Mouse (Mus musculus) neural tube, embryonic 15.5 days (tissue): ENCODE measurements around the gene Mfrp. TPM values are rescaled to one million over a fixed set of nuclear protein-coding genes. Genes with fewer than 3 reads are reported as not detected.

ENCODE experiments used
- ATAC-seq: fragments of 200-750 bp; cut with Nextera tagmentation; 2 replicates; pipeline ENCODE4 v1.8.0; 2017; ENCODE audit warnings: mild to moderate bottlenecking, moderate TSS enrichment, moderate library complexity; ENCODE audit not compliant: low FRiP score
- H3K27ac ChIP-seq: fragments of 300-500 bp; sonication (generic); replicated peaks from 2 replicates; pipeline ENCODE4 v1.5.1; 2015; ENCODE audit warnings: mild to moderate bottlenecking, inconsistent platforms
- H3K27me3 ChIP-seq: fragments of 300-500 bp; sonication (generic); replicated peaks from 2 replicates; pipeline ENCODE4 v1.6.1; 2015; ENCODE audit warnings: inconsistent platforms
- H3K36me3 ChIP-seq: fragments of 300-500 bp; sonication (generic); 2 replicates; pipeline ENCODE4 v1.6.1; 2015; ENCODE audit warnings: inconsistent platforms
- H3K4me1 ChIP-seq: fragments of 300-500 bp; sonication (generic); 2 replicates; pipeline ENCODE4 v1.6.1; 2015; ENCODE audit warnings: inconsistent platforms
- H3K4me2 ChIP-seq: fragments of 300-500 bp; sonication (generic); 2 replicates; pipeline ENCODE4 v1.6.1; 2015; ENCODE audit warnings: inconsistent platforms, mild to moderate bottlenecking, moderate library complexity
- H3K4me3 ChIP-seq: fragments of 300-500 bp; sonication (generic); replicated peaks from 2 replicates; pipeline ENCODE4 v1.5.1; 2015; ENCODE audit warnings: mild to moderate bottlenecking, inconsistent platforms
- H3K9ac ChIP-seq: fragments of 300-500 bp; sonication (generic); replicated peaks from 2 replicates; pipeline ENCODE4 v1.6.1; 2015; ENCODE audit warnings: mild to moderate bottlenecking, inconsistent platforms
- H3K9me3 ChIP-seq: fragments of 300-500 bp; sonication (generic); replicated peaks from 2 replicates; pipeline ENCODE4 v1.6.1; 2016; ENCODE audit warnings: inconsistent platforms
- WGBS: fragments of 180-500 bp; shearing (Covaris S2); methylation state at CpG from one replicate; pipeline ENCODE4 v1.1.7; 2015; ENCODE audit warnings: mixed read lengths; 5-methylcytosine and 5-hydroxymethylcytosine counted together
- polyA plus RNA-seq: library from polyadenylated mRNA; unstranded; fragments of >200 nt; fragmentation: Nextera tagmentation; extraction: Ambion mirVana; gene quantifications from 2 replicates; pipeline ENCODE4 v1.2.1, GENCODE M21; 2015

The Mfrp gene
- polyA plus RNA-seq, 1 experiment from 2014 or later = 0.28 TPM

DNA sequence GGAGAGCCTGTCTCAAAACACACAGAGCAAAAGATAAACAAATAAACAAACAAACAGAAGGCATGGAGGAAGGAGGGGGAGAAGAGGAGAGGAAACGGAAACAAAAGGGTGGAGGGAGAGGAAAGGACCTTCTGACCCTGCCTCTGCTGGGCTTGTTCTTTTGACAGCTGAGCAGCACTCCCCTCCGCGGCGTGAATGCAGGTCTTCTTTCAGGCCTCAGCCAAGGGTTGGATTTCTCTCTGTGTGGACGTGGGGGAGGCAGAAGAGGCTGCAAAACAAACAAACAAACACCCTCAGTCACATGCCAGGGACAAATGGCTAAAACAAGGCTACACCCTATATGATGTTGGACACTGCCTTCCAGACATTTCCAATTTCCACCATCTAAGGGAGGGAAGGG, 23.5 kb downstream of the Mfrp start:
- Histone ChIP-seq H3K9me3 (no peaks in the 10 kb centered on the region), H3K4me2 (no peak overlapping the region), H3K9ac (0 out of 2 replicates have a peak overlapping the region, but pooled peaks have one; percentile 3), H3K4me1 (peaks cover 18% of the 10 kb centered on the region), H3K36me3 (no peaks in the 10 kb centered on the region), H3K27ac (no peak overlapping the region), H3K4me3 (no peak overlapping the region), H3K27me3 (no peaks in the 10 kb centered on the region)
- ATAC-seq = no peak
- 60% methylated on average over 5 of the region's 5 CpGs for WGBS

DNA sequence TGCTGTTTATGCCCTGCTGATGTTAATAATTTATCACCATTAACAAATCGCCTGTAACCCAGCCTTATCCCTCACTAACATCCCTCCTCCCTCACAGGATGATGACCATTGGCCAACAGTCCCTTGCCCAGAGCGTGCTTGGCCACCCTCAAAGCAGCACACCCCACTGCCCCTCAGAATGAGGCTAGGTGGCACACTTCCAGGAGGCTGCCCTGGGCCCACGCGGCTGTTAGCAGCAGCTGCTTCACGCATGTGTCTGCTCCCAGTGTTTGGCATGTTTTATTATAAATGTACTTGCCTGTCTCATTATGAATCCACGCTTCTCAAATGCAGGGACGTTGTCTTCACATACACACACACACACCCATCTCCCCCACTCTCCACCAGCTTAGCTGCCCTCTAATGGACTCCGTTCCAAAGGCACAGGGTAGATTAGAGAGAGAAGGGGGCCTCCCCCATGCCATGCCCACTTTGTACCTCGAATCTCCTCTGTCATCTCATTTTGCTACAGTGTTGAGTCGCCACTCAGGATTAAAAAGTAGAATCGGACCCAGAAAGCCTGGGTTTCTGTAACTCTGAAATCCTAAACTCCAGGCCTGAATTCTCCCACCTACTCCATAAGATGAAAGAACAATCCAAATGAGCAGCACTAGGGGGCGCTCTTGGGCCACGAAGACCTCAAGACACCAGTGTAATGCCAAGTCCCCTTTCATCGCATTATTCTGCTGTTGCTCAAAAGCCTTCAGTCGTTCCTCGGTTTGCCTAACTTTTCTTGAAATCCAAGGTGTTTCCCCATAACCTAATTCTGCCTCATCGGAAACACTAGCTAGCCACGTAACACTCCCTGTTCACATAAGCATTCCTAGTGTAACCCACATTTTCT, 24.3 kb downstream of the Mfrp start:
- no peaks in the 10 kb centered on the region for H3K36me3 ChIP-seq
- H3K4me3 ChIP-seq = no peak overlapping the region; the same call in 1 of the 2 replicates
- H3K27me3 ChIP-seq = peaks cover 5% of the 10 kb centered on the region
- H3K9me3 ChIP-seq = no peaks in the 10 kb centered on the region
- H3K4me2 ChIP-seq = peak overlapping the region; percentile 29
- no peak overlapping the region for H3K9ac ChIP-seq
- peak; percentile 72; the same call in 1 of the 2 replicates for ATAC-seq
- H3K4me1 ChIP-seq = peaks cover 25% of the 10 kb centered on the region
- 26% methylated on average over 18 of the region's 18 CpGs for WGBS
- H3K27ac ChIP-seq = peak overlapping the region; percentile 38

DNA sequence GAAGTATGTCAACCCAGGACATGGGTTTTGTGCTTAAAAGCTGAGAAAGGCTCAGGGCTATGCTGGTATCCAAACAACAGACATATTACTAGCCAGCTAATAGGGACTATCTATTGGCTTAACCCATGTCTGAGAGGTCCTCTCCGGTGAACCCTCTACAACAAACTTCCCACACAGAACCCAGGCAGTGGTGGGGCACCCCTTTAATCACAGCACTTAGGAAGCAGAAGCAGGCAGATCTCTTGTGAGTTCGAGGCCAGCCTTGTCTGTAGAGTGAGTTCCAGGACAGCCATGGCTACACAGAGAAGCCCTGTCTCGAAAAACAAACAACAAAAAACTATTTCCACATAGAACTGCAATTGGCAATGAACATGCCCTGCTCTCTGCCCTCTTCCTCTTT, 25.2 kb downstream of the Mfrp start:
- Histone ChIP-seq H3K27me3 (peaks cover 15% of the 10 kb centered on the region), H3K4me2 (no peak overlapping the region), H3K9ac (no peak overlapping the region), H3K4me1 (peaks cover 29% of the 10 kb centered on the region), H3K36me3 (no peaks in the 10 kb centered on the region), H3K27ac (peak overlapping the region; percentile 38; the same call in 1 of the 2 replicates), H3K4me3 (no peak overlapping the region), H3K9me3 (no peaks in the 10 kb centered on the region)
- WGBS = 94% methylated on average over 3 of the region's 3 CpGs
- ATAC-seq = no peak

DNA sequence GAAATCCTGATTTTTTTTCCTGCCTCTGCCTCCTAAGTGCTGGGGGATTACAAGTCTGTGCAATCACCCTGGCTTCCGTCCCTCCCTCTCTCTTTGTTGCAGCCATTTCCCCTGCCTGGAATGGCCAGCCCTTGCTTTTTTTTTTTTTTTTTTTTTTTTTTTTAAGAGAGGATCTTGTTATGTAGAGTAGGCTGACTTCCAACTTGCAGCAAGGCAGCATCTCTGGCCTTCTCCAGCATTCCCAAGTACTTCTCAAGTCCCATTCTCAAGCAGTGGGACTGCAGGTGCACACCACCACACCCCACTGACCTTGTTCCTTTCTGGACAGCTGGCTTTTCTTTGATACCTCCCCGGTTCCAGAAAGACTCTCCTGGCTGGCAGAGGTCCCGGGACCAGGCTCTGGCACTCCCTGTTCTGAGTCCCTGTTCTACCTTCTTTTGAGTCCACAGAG, 25.8 kb downstream of the Mfrp start:
- Histone ChIP-seq H3K4me2 (no peak overlapping the region), H3K36me3 (no peaks in the 10 kb centered on the region), H3K9me3 (no peaks in the 10 kb centered on the region), H3K9ac (no peak overlapping the region), H3K4me3 (no peak overlapping the region), H3K27me3 (peaks cover 21% of the 10 kb centered on the region), H3K27ac (no peak overlapping the region), H3K4me1 (peaks cover 29% of the 10 kb centered on the region)
- no peak for ATAC-seq
- 53% methylated on average over 3 of the region's 3 CpGs for WGBS

DNA sequence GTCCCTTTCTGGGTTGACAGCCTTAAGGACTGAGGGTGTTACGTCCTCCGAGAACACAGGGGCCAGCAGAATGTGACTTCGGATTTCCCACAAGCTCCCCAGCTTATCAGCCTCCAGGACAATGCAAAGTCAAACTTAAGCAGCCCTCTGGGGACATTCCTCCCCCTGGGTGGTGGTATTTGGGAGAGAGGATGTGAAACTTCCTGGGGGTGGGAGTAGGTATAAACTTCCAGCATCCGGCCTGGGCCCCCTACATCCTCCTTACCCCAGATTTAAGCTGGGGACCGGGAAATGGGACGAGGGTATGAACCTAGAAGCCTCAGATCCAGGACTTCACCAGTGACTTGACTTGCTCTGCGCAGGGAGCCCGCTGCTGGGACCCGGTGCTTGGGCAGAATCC, 28.1 kb downstream of the Mfrp start:
- Histone ChIP-seq H3K4me1 (peaks cover 43% of the 10 kb centered on the region), H3K27ac (peak overlapping the region; percentile 69; the same call in 1 of the 2 replicates), H3K27me3 (peaks cover 42% of the 10 kb centered on the region), H3K4me2 (peak overlapping the region; percentile 57), H3K9me3 (no peaks in the 10 kb centered on the region), H3K9ac (peak overlapping the region; percentile 37), H3K4me3 (peak overlapping the region; percentile 29), H3K36me3 (no peaks in the 10 kb centered on the region)
- ATAC-seq = no peak
- WGBS = 9% methylated on average over 9 of the region's 9 CpGs

DNA sequence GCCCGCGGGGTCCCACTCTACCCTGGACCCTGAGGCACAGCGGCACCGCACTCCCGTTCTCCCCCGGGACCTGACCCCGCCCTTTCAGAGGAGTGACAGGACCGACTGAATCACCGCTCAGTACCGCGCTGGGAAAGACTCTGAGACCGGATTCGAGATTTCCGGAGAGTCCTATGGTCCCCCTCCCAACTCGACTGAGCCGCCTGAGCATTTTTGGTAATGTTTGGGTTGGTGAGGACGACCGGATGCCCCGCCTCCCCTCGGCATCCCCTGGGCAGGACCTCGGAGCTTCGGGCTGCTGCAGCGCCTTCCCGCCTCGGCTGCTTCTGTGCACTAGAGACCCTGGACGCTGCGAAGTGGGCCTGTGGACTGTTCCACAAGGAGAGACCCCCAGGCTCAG, 28.5 kb downstream of the Mfrp start:
- no peak for ATAC-seq
- Histone ChIP-seq H3K9me3 (no peaks in the 10 kb centered on the region), H3K4me1 (peaks cover 47% of the 10 kb centered on the region), H3K36me3 (no peaks in the 10 kb centered on the region), H3K9ac (peak overlapping the region; percentile 37), H3K4me2 (peak overlapping the region; percentile 57), H3K4me3 (peak overlapping the region; percentile 29), H3K27ac (peak overlapping the region; percentile 69), H3K27me3 (peaks cover 46% of the 10 kb centered on the region)
- under 1% methylated on average over 27 of the region's 27 CpGs for WGBS

DNA sequence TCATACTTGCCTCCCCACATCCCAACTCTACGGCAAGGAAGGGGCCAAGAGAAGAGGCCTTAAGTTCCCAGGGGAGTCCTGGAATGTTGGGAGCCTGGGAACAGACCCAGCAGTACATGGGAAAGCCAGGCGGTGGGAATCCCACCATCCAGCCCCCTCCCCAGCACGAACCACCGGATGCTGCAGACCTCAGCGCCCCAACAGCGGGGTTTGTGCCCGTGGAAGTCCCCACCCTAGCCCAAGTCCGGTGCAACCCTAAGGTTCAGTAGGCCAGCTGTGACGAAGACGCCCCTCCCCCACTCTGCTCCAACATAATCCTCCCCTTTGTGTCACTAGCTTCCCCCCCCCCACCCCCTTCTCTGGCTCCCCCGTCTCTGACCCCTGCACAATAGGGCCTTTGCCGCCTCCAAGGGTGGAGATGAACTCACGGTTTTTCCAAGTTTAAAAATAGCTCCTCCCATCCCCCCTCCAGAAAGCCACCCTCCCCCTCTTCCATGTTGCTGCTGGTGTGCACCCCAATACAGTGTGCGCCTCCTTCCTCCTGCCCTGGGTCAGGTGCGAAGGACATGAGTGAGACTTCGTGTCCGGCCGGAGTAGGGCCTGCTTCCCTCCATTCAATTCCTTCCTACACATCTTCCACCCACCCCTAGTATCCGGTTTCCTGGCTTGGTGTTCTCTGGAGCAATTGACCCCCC, 29.2 kb downstream of the Mfrp start:
- Histone ChIP-seq H3K27ac (peak overlapping the region; percentile 65), H3K9ac (peak overlapping the region; percentile 37; the same call in 1 of the 2 replicates), H3K27me3 (peaks cover 53% of the 10 kb centered on the region), H3K4me2 (peak overlapping the region; percentile 57), H3K4me1 (peaks cover 50% of the 10 kb centered on the region), H3K9me3 (no peaks in the 10 kb centered on the region), H3K36me3 (no peaks in the 10 kb centered on the region), H3K4me3 (no peak overlapping the region; the same call in 1 of the 2 replicates)
- WGBS = 16% methylated on average over 19 of the region's 19 CpGs
- no peak for ATAC-seq

DNA sequence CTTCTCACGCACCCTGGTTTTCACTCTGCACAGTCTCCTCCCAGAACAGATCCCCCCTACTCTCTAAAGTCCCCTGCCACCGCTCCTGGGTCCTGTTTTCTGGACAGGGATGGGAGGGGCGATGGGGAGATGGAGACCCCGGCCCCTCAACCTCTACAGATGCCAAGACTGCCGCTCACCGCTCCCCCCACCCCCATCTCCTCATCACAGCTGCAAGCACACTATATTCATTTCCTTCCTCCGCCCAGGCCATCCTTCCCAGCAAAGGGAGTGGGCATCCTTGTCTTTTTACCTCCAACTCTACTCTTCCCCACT, 29.7 kb downstream of the Mfrp start:
- H3K36me3 ChIP-seq = no peaks in the 10 kb centered on the region
- 49% methylated on average over 7 of the region's 7 CpGs for WGBS
- no peaks in the 10 kb centered on the region for H3K9me3 ChIP-seq
- peaks cover 50% of the 10 kb centered on the region for H3K4me1 ChIP-seq
- H3K27me3 ChIP-seq = peaks cover 58% of the 10 kb centered on the region
- no peak overlapping the region for H3K9ac ChIP-seq
- no peak overlapping the region for H3K4me3 ChIP-seq
- no peak for ATAC-seq
- H3K4me2 ChIP-seq = no peak overlapping the region; the same call in 1 of the 2 replicates
- peak overlapping the region; percentile 65 for H3K27ac ChIP-seq

DNA sequence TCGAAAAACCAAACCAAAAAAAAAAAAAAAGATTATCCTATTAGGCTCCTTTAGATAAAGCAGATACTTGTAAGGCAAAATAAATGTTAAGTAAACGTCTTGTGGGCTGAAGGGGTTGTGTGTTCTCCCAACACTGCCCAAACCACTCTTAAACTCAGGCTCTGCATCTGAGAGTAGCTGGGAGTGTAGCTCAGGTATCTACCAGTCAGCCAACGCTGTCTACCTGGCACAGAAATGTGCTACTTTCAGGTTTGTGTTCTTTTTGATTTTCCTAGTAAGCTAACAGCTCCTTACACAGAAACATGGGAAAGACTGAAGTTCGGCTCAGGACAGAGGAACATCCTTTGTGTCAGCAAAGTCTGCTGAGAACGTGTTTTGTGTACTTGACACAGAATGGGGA, 30.7 kb downstream of the Mfrp start:
- H3K27me3 ChIP-seq = peaks cover 64% of the 10 kb centered on the region
- H3K36me3 ChIP-seq = no peaks in the 10 kb centered on the region
- no peak for ATAC-seq
- no peaks in the 10 kb centered on the region for H3K9me3 ChIP-seq
- H3K4me3 ChIP-seq = no peak overlapping the region
- H3K27ac ChIP-seq = no peak overlapping the region
- H3K4me2 ChIP-seq = no peak overlapping the region
- peaks cover 45% of the 10 kb centered on the region for H3K4me1 ChIP-seq
- WGBS = 71% methylated on average over 5 of the region's 5 CpGs
- no peak overlapping the region for H3K9ac ChIP-seq

DNA sequence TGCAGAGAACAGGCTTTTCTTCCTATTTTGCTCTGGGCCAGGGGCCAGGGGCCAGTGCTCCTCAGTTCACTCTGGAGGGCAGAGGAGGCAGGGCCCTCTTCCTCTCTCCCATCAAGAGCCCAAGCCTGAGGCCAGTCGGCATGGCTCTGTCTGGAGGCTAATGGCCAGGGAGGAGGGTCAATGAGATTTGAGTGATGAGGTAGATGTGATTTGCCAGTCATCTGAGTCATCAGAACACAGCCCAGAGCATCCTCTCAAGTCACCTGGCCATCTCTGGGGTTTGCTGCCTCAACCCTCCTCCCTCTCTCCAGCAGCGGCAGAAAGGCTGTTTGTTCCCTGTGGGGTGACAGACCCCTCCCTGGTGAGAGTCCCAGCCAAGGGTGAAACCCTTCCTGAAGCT, 31.8 kb downstream of the Mfrp start:
- Histone ChIP-seq H3K4me1 (peaks cover 45% of the 10 kb centered on the region), H3K27ac (peak overlapping the region; percentile 67; the same call in 1 of the 2 replicates), H3K9ac (no peak overlapping the region; the same call in 1 of the 2 replicates), H3K9me3 (no peaks in the 10 kb centered on the region), H3K27me3 (peaks cover 64% of the 10 kb centered on the region), H3K4me3 (peak overlapping the region; percentile 46; the same call in 1 of the 2 replicates), H3K4me2 (peak overlapping the region; percentile 83), H3K36me3 (no peaks in the 10 kb centered on the region)
- no peak for ATAC-seq
- WGBS = 16% methylated on average over 2 of the region's 2 CpGs

DNA sequence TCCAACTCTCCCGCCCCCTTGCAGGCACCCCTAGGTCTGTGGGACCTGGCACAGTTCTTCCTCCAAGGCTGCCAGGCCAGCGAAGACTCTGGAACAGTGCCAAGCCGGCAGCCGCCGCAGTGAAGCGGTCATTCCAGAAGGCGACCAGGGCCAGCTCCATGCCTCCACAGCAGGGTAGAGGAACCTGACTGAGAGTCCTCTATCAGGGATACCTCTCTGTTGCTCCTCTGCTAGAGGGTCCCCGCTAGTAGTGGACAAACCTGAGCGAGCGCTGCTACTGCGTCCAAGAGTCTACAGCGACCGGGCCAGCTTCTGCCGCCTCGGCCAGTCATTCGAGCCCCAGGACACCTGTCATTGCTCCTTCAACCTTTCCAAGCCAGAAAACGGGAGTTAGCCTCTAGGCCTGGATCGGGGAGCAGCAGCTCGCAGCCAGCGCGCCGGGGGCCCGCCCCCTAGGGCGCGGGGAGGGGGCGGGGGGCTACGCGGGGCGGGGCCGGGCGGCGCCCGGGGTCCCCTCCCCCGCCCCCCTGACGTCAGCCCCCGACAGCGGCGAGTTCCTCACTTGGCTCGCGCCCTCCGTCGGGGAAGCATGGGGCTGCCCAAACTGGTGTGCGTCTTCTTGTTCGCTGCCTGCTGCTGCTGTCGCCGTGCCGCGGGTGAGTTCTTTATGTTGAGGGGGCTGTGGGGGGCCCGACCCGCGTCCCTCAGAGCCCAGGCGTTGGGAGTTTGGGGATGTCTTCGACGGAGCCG, 32.7 kb downstream of the Mfrp start, which contains the start of gene Mcam:
Gene Mcam, plus strand, starts transcription at position 369 of the 750 bp plus-strand sequence.
- H3K9ac ChIP-seq = peak within 1 kb of the TSS; percentile 54
- no peaks in the 10 kb centered on the region for H3K36me3 ChIP-seq
- H3K4me2 ChIP-seq = peak within 1 kb of the TSS; percentile 83
- 0 out of 2 replicates have a peak, but pooled peaks have one; percentile 17 for ATAC-seq
- WGBS = 2% methylated on average over 52 of the region's 55 CpGs
- peak within 1 kb of the TSS; percentile 46 for H3K4me3 ChIP-seq
- peak within 1 kb of the TSS; percentile 67 for H3K27ac ChIP-seq
- H3K4me1 ChIP-seq = peaks cover 45% of the 10 kb centered on the region
- peaks cover 64% of the 10 kb centered on the region for H3K27me3 ChIP-seq
- no peaks in the 10 kb centered on the region for H3K9me3 ChIP-seq
